Mouse (Mus musculus) liver, embryonic 12.5 days (tissue): ENCODE results near the gene Fsip1. TPM values are rescaled to one million over a fixed set of nuclear protein-coding genes. Genes with fewer than 3 reads are reported as not detected.

Source experiments
- microRNA-seq: library from miRNA; unstranded; fragments of <30 nt; microRNA quantifications from one replicate; pipeline ENCODE4, GENCODE M21; 2017
- polyA plus RNA-seq: library from polyadenylated mRNA; unstranded; fragments of >200 nt; fragmentation: Nextera tagmentation; extraction: Ambion mirVana; gene quantifications from 2 replicates; pipeline ENCODE4 v1.2.1, GENCODE M21; 2016

Fsip1 gene
- polyA plus RNA-seq, 1 experiment from 2014 or later, result 0.23 TPM

Small RNAs within 50 kb of the gene (microRNA-seq; reads per million reads assigned to microRNA genes)
- gene Gm22800, result not detected

Other genes starting within 250 kb of the Fsip1 start
- gene Thbs1, start 145.1 kb downstream of the Fsip1 start, polyA plus RNA-seq, result 69.2 and 78.6 TPM in 2 replicates
- gene Gpr176, start 116.5 kb upstream of the Fsip1 start, polyA plus RNA-seq, result 0.66 and 0.81 TPM in 2 replicates
- 7.6 and 8.5 TPM in 2 replicates for gene Eif2ak4, start 131.7 kb upstream of the Fsip1 start, polyA plus RNA-seq
- 130 TPM in 2 replicates for gene Srp14, start 222.7 kb upstream of the Fsip1 start, polyA plus RNA-seq